18 mouse cellular contexts compared by ENCODE assay signal in the genomic region with DNA sequence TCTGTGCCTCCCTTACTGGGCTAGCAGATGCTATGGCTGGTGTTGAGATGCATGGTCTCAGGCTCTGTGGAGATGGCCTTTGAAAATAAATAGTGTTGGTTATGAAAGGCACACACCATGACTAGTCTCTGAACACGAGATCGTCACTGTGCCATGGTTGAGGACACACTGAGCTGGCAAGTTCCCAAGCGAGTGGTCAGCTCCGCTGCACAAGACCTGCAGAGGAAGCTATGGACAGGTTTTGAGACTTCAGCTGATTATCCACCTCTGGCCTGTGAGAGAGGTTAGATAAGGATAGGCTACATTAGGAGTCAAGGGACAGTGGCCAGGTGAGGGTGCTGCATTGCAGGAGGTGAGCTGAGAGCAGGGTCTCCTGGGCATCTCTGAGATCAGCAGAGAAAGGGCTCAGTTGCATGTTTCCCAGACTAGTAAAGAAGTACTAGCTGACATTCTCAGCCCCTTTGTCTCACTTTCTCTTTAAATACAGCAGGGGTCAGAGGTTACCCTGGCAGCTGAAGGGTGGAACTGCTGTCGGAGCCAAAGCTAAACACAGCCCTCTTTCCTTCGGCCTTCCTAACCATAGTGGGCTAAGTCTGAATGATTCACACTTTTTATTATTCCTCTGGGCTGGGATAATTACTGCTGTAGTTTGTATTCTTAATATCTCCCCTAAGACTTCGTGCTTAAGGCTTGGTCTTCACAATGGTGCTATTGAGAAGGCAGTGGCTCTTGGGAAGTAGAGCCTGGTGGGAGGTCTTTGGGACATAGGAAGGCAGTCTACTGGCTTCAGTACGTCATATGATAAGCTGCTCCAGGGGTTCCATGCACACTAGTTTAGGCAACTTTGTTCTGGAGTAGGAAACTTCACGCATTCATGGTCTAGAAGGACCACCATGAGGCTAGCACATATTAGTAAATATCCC. TPM values are rescaled to one million over a fixed set of nuclear protein-coding genes. Genes with fewer than 3 reads are reported as not detected.
DNase-seq lines count a peak whose midpoint lies in the region; ATAC-seq lines count a peak whose summit lies in the region.
"Had no signal": no experiment of that assay in that cellular context is flagged by ENCODE, and none has a peak within 500 bp of the region (broad histone marks: within the 10 kb centered on the region; RNA-seq: fewer than 3 reads in every experiment).

No protein-coding gene starts in this region.

- H3K4me1 ChIP-seq in kidney, embryonic 15.5 days: peaks cover 29% of the 10 kb centered on the region
- H3K4me1 ChIP-seq in limb, embryonic 12.5 days (replicated peaks): peaks cover 29% of the 10 kb centered on the region

- H3K36me3 ChIP-seq in kidney, embryonic 15.5 days: no peaks in the 10 kb centered on the region
- no peaks in the 10 kb centered on the region for H3K36me3 ChIP-seq in limb, embryonic 12.5 days
- H3K36me3 ChIP-seq: midbrain, embryonic 15.5 days had no signal

- no peak overlapping the region for H3K4me3 ChIP-seq in kidney, embryonic 15.5 days (replicated peaks)
- no peak overlapping the region for H3K4me3 ChIP-seq in limb, embryonic 12.5 days (replicated peaks)
- H3K4me3 ChIP-seq: erythroblast, embryonic 14.5 days; midbrain, embryonic 15.5 days had no signal

- no peak overlapping the region for H3K4me2 ChIP-seq in kidney, embryonic 15.5 days
- H3K4me2 ChIP-seq in limb, embryonic 12.5 days: no peak overlapping the region
- H3K4me2 ChIP-seq: midbrain, embryonic 15.5 days had no signal

- no peak for DNase-seq in kidney, adult 8-10 months
- DNase-seq in A20 (ENCODE audit: low read depth, low spot score): peak; percentile 61
- DNase-seq in embryo, embryonic 10 days (ENCODE audit: low spot score): peak; percentile 65
- no peak for DNase-seq in left cerebral cortex, postnatal 36 days (ENCODE audit: low spot score in 2 of 2)
- DNase-seq in ovary, postnatal 10 days (ENCODE audit: low spot score): no peak
- DNase-seq: adrenal gland, postnatal 10 days; cerebellum, postnatal 36 days; heart, adult 18-20 months; heart, postnatal 36 days; layer of hippocampus, adult 9-11 months; lung, postnatal 36 days; right cerebral cortex, postnatal 25 days; thymus, postnatal 36 days had no signal

- intact Hi-C loops in left cerebral cortex, postnatal 36 days (cut with DNase I): loop anchor here (10.0 kb wide), 1 partner anchor 275 kb away; no protein-coding TSS in a partner anchor

- H3K27me3 ChIP-seq in kidney, embryonic 15.5 days: no peaks in the 10 kb centered on the region
- H3K27me3 ChIP-seq in limb, embryonic 12.5 days: no peaks in the 10 kb centered on the region
- H3K27me3 ChIP-seq: midbrain, embryonic 15.5 days had no signal

- WGBS in kidney, embryonic 15.5 days: 50% methylated on average over 9 of the region's 9 CpGs
- WGBS in limb, embryonic 12.5 days: 60% methylated on average over 9 of the region's 9 CpGs

- no peaks in the 10 kb centered on the region for H3K9me3 ChIP-seq in kidney, embryonic 15.5 days (replicated peaks)
- no peaks in the 10 kb centered on the region for H3K9me3 ChIP-seq in limb, embryonic 12.5 days
- H3K9me3 ChIP-seq: midbrain, embryonic 15.5 days had no signal

- H3K27ac ChIP-seq in kidney, embryonic 15.5 days: no peak overlapping the region
- peak overlapping the region; percentile 86 for H3K27ac ChIP-seq in limb, embryonic 12.5 days
- H3K27ac ChIP-seq: midbrain, embryonic 15.5 days had no signal

- ATAC-seq in kidney, embryonic 15.5 days (replicated peaks; ENCODE audit: low FRiP score): 0 out of 2 replicates have a peak, but pooled peaks have one; percentile 15
- ATAC-seq in limb, embryonic 12.5 days (ENCODE audit: insufficient number of reproducible peaks, insufficient read depth, low FRiP score, low TSS enrichment, low read depth): peak; percentile 76; the same call in 1 of the 2 replicates
- ATAC-seq: inflammation-experienced regulatory T-cells, adult 6 months; midbrain, embryonic 15.5 days had no signal

- H3K9ac ChIP-seq in kidney, embryonic 15.5 days: no peak overlapping the region
- H3K9ac ChIP-seq in limb, embryonic 12.5 days (replicated peaks): no peak overlapping the region
- H3K9ac ChIP-seq: midbrain, embryonic 15.5 days had no signal

RNA-seq across cellular contexts. Expression of a gene that starts 19.6 kb away (rescaled TPM):
- 30.0 and 32.2 TPM in 2 replicates for polyA plus RNA-seq in kidney, embryonic 15.5 days (2015; fragmentation: Nextera tagmentation; extraction: Ambion mirVana)
- polyA plus RNA-seq in limb, embryonic 12.5 days (2016; fragmentation: Nextera tagmentation; extraction: Ambion mirVana): 22.9 and 23.1 TPM in 2 replicates
- total RNA-seq in left cerebral cortex, postnatal 36 days (2021): 10 to 100 TPM; 38.7 to 39.1 TPM

Comparison
In these comparisons a context has a peak if more than half of its experiments do, and no peak if none do; other contexts are left out.
1. DNase-seq: peak in A20 (single experiment) and embryo, embryonic 10 days (single experiment); none in kidney, adult 8-10 months (0 of 2), left cerebral cortex, postnatal 36 days (0 of 2) and ovary, postnatal 10 days (single experiment).